Mouse (Mus musculus) lung, postnatal 25 days (tissue): ENCODE measurements around the gene H2-Oa.
A peak's percentile ranks its signal among the peaks of the same experiment; 100 is the strongest.

ENCODE experiments used
- DNase-seq: peaks from one replicate; pipeline ENCODE4 v3.0.0; 2022; ENCODE audit warnings: low spot score

Gene H2-Oa

DNA sequence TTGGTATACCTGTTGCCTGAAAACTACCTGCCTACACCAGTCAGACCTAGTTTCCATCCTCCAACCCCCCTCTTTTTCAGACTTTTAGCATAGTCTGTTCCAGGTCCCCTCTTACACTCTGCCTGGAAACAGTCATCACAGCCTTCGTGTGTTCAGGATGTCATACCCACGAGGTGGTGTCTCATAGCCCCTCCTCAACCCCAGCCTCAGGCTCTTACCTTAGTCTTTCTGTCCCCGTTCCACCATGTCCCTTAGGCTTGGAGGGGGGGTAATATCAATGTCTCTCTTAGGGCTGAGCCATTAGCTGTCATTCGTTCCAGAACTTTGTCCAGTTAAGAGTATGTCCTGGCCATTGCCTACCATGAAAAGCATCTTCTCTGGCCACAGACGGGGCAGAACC, 9.0 kb downstream of the H2-Oa start:
- no peak for DNase-seq

DNA sequence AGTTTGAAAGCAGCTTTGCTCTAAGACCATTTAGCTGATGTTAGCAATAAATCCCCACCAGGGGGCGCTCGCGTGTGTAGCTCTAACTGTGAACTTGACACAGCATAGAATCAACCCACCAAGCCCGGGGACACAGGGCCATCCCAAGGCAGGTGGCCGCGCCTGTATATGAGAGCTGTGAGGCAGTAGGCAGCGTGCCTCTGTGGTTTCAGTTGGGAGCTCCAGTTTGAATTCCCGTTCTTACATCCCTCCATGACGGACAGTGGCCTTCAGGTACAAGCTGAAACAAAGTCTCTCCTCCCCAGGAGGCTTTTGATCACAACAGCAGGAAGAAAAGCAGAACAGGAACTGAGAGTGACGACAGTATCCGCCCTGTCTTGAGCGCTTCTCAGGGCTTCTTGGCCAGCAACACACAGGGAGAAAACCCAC, 9.5 kb downstream of the H2-Oa start:
- peak; percentile 93 for DNase-seq

DNA sequence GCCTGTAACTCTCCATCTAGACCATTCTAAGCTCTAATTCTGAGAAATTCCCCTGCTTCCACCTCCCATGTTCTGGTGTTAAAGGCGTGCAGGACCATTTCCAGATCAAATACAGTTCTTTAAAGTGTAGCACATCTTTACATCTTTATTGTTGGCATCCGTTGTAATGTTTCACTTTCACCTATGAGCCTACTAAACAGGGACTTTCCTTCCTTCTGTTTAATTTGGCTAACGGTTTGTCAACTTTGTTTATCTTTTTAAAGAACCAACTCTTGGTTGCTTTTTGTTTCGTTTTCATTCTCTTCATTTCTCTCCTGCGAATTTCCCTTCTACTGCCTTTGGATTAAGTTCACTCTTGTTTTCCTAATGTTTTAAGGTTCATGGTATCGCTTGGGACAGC, 10.7 kb downstream of the H2-Oa start:
- DNase-seq: no peak

DNA sequence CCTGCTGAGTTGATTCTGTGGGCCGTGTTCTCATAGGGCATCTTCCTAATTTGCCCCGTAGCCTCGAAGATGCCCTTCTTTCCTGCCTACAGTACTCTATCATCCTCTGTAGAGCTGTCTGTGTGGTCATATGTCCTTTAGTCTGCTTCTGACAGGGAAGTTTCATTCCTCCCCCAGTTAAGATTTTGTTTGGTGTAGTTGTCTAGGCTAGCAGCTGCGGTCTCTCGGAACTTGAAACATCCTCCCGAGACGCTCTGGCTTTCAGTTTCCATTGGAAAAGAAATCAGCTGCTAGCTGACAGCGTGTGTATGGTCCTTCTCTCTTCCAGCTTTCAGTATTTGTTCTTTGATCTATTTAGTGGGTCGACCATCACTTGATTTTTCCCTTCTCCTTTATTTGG, 12.7 kb downstream of the H2-Oa start:
- DNase-seq: no peak

DNA sequence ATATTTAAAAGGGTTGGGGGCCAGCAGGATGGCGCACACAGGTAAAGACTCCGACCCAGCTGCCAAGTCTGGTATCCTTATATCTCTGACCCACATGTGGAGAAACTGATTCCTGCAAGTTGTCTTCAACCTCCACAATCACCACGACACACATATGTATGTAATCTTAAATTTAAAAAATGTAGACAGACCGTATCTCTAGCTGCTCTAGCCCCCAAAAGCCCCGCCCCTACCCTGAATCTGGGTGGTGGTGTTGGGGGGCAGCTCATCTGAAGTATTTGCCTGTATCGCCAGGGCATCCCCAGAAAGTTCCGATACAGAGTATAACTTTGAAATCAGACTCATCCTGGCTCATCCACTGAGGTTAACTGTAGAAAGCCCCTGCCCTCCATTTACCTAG, 14.4 kb downstream of the H2-Oa start:
- no peak for DNase-seq

DNA sequence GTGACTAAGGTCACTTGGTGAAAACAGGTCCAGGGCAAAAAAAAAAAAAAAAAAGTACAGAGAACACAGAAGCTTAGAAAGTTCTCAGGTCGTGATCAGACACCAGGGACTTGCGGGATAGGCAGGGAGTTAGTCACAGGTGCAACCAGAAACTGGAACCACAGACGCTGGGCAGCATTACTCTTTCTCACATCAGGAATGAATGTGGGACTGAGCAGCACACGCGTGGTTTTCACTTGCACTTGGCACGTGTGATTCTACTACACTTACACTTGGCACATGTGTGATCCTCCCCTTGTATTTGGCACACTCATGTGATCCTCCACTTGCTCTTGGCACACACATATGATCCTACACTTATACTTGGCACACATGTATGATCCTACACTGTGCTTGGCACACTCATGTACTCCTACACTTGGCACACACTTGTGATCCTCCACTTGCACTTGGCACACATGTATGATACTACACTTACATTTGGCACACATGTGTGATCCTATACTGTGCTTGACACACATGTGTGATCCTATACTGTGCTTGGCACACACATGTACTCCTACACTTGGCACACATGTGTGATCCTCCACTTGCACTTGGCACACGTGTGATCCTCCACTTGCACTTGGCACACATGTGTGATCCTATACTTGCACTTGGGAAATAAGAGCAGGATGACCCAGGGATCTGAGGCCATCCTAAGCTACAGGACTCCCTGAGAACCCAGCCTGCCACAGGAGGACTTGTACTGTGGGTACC, 15.1 kb downstream of the H2-Oa start:
- DNase-seq: no peak

DNA sequence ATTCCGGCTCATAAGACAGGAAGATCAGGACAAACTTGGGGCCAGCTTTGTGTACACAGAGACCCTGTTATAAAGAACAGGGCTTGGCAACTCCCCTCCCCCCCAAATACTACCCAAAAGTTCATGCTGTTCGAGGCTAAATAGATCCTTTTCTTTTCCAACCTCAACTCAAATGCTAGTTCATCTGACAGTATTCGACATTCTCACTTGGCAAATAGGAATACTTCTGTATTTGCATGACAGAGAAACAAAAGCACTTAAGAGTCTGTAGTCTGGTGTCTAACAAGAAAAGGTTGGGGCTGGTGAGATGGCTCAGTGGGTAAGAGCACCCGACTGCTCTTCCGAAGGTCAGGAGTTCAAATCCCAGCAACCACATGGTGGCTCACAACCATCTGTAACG, 16.3 kb downstream of the H2-Oa start:
- DNase-seq: no peak

DNA sequence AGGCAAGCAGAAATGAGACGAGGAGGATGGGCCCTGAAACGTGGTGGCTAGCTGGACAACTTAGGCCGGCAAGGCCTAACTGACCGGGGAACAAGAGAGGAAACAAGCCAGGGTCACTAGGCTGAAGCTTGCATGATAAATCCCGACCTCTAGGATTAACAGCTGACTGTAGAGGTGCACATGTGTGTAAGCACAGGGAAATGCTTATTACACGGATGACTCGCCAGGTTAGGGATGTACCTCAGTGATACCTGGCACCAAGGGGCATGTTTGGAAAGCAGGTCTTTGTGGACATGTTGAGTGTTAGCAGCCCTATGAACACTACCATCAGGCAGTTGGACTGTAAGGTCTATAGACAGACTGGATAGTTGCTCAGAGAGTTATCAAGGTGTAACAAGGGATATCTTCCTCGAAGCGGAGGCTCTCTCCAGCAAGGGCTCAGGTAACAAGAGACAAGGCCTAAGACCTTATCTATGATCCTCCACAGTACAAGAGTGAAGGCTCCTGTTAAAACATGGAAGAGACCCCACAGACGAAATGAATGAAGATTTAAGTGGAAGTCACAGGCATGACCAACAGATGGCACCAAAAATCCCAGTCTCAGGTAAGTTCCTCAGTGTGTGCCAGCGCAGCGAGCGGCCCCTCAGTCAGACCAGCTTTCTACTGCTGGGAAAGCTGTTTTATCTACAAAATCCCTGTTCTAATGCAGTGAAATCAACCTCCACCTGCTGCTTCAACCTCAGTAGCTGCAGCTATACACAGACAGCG, 17.1 kb downstream of the H2-Oa start:
- DNase-seq: no peak

DNA sequence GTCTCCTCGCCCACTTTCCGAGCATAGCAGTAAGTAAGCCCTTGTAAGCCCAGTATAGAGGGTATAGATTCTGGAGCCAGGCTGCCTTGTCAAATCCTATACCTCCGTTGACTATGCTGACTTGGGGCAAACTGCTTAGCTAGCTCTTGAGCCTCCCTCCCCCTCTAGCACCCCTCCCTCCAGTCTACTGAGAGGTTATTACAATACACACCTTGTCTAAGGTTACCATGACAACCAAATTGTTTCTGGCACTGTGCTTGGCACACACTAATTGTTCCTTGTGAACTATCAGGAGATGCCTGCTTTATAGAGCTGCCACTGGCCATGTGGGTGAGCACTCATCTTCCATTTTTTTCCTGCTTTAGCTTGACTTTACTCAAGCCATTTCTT, 17.7 kb downstream of the H2-Oa start:
- DNase-seq: no peak

DNA sequence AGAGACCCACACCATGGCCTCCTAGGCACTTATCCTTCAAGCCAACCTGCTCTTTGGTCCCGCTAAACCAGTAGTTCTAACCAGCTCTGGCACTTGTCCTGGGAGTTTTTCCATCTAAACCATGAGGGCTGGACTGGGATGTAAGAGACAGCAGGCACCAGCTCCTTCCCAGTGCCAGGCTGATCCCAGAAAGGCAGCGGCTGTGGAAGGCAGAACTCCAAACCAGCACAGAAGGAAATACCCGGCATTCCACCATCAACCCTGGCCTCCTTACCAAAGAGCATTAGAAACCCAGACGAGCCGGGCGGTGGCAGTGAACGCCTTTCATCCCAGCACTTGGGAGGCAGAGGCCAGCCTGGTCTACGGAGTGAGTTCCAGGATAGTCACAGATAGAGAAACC, 18.2 kb downstream of the H2-Oa start:
- DNase-seq: no peak

DNA sequence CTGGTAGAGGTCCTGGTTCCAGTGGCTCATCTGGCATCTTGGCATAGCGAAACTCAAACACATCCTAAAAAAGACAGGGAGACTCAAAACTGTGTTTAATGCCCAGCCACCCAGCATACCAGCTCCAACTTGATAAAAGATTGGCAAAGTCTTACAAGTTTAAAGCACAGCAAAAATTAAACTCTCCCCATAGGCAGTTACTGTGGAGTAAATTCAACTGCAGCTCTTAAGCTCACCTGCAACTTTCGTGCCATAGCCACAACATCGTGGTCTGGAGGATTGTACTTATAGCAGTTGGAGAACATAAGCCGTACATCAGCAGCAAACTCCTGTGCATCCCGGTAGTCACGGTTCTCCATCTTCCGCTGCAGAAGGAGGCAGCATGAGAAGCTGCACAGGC, 22.0 kb downstream of the H2-Oa start:
- DNase-seq: no peak

DNA sequence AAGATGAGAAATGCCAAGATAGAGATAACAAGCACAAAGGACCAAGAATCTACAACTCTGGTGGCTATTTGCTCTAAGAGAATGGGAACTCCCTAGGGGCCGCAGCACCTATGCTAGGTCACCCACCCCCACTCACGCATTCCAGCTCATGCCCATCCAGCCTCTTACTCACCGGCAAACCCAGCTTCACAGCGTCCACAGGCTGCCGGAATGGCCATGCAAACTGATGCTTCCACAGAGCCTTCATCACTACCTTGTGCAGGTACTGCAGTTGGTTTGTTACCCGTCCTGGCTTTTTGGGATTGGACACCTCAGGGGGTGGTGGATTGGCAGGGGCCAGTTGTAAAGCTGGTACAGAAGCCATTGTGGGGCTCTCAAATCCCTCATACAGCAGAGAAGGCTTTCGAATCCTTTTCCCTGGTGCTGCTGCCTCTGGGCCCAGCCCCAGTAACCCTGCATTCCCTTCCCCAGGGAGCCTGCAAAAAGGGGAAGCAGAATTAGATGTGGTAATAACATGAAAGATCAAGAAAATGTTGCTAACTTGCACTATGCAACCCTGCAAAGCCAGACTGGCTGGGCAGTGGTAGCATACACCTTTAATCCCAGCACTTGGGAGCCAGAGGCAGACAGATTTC, 24.7 kb downstream of the H2-Oa start:
- no peak for DNase-seq

DNA sequence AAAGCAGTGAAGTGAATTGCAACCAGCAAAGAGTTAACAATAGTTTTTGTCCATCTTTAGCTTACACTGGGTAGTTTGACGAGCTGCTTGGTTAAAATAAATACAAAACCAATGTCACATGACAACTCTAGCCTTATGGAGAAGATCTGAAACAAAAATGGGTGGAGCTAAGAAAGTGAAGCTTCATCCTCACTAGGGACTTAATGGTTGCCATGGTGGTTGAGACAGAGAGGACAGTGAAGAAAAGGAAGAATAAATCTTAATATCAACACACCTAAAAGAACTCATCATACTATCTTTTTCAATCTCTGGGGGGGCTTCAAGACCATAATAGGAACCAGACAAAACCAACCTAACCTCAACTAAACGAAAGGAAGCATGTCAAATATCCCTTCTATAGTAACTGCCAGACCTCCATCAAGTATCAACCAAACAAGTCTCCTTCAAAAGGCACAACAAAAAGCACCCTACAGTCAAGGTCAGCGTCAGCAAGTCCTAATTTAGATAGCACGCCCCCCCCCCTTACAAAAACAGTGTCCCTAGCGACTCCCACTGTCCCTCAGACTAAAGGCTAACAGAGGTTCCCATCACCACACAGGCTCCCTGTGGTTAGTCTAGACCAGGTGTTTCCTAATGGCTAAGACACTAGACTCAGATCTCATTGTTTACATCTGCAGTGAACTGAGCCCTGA, 25.4 kb downstream of the H2-Oa start:
- no peak for DNase-seq

DNA sequence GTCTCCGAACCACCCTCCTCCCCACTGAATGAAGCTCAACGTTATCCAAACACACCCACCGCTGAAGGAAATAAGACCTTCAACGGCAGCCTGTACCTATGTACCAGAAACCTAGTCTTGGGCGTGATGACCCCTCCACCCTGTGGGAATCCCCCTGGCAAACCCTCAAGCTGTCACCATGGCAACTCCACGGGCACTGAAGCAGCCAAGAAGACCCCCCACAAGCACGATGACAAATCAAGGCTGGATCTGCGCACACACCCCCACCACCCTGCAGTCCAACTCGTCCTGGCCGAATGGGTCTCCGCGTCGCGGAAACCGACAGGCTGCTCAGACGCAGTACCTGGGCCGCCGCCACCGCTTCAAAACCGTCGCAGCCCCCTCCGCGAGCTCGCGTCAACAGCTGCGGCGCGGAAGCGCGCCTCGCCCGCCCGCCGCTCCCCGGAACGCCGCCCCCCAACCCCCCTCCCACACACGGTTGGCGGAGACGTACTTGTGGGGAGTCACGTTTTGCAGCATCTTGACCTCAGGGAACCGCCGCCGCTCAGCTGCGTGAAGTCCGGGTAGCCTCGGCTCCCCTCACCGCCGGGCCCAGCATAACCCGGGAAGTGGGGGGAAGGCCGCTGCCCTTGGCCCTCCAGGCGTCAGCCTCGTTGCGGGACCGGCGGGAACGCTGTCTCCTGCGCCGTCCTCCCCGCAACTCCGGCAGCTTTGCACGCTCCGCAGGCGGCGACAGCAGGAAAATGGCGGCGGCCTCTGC, 26.2 kb downstream of the H2-Oa start:
- DNase-seq: no peak

DNA sequence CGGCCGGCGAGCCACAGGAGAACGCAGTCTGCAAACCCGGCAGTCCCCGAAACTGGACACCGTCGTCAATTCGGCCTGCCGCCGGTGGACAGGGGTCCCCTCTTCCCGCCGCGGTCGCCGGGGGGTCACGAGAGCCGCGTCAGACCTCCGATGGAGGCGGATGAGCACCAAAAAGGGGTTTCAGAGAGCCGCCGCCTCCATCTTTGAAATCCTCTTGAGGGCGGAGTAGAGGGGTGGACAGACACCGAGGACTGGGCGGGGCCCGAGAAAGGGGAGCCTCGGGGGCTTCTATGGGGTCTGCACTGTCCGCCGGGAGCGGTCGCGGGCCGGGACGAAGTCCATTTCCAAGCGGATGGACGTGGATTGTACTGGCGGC, 26.7 kb downstream of the H2-Oa start:
- DNase-seq: no peak

DNA sequence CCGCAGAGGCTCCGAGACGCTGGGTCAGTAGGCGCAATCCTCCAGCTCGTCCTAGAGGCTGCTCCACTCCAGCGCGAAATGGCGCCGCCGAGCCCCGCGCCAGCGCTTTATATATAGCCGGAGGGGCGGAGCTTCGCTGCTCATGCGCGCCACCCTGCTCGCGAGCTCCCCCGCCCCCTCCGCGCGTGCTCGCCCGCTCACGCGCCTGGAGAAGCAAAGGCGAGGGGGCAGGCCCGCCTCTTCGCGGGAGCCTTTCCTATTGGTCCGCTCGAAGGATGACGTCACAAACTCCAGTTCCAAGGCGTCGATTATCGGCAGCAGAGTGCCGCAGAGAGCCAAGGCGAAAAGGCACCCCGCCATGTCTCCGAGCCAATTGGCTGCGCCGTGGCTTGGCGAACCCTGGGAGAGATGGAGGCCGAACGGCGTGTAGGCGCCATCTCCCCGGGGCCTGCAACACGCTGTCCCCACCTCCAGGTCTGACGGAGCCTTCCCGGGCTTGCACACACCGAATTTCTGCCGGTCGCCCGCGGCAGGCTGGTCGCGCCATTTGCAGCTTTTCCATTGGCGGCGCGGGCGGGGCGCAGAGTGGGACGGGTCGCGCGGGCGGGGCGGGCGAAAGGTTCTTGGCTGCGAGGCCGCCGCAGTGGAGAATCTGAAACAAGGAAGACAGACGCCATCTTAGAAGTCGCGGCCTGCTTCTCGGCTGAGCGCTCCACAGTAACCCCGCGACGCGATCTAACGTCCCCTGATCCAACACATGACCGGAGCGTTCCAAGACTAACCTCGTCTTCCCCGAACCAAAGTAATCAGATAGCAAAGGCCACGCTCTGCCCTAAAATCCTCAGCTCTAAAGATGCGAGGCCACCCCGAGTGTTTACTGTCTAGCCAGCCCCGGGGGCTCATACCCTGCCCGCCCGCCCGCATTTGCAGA, 27.4 kb downstream of the H2-Oa start, which contains the start of gene H2-DMa:
TSS of gene H2-DMa (plus strand) at position 293 of the 931 bp plus-strand sequence.
- DNase-seq: peak; percentile 99

DNA sequence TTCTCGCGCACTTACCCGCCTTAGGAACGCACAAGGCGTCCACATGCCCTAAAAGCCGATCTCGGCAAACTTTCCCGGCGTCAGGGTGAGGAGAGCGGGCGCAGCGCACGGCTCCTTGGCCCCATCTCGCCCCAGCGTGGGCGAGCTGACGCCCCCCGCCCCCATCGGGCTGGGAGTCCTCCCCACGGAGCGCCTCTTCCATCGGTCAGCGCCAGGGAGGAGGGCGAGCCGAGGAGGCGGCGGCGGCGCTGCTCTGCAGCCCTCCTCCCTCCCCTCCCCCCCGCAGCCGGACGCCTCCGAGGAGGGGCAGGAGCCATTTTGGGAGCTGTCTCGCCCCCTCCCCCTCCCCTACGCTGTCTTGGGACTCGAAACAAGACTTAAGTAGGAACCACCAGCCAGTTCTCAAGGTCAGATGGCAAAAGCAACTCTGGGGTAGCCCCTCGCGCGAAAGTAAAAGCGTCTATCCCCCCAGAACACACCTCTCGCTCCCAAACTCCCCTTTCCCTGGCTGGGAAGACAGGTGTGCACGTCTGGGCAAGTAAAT, 28.1 kb downstream of the H2-Oa start:
- peak; percentile 89 for DNase-seq

DNA sequence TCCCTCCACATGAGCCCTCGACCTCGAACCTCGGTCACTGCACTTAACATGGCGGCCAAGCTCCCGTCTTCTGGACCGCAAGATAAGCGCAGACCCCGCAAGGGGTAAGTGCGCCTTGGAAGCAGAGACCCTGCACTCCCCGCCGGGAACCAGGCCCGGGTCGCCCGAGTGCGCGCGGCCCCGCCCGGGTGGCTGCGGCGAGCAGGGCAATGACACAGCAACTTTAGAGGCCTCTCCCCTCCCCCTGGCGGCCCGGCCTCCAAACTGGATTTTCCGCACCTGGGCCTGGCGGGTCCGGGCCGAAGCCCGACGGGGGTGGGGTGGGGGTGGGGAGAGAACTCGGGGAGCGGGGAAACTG, 28.7 kb downstream of the H2-Oa start:
- peak; percentile 92 for DNase-seq

DNA sequence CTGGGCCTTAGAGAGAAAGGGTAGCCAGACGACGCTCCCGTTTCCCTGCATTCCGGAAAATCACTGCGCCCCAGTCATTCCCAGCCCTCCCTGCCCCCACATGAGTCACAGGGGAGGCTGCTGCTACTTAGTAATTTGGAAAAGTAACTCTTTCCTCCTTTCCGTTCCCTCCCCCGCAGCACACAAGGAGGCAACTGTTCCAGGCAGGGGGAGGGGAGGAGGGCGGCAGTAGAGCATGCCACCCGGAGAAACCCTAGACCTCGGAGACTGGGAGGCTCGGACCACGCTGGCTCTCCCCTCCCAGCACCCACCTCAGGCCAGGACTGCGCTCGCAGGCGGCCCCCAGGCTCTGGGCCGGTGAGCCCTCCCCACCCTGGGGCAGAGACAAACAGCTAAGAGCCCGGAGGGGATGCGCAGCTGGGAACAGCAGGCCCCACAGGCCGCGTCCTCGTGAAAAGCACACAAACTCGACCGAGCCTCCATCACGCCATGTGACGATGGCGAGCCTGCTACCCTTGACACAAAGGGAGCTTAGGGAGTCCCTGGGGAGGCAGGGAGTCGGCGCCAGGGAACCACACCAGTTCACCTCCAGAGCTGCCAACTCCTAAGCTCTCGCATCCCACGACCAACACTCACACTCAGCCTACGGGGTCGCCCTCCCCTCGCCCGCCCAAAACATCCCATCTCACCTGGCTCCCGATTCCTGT, 29.2 kb downstream of the H2-Oa start:
- DNase-seq: peak; percentile 90

DNA sequence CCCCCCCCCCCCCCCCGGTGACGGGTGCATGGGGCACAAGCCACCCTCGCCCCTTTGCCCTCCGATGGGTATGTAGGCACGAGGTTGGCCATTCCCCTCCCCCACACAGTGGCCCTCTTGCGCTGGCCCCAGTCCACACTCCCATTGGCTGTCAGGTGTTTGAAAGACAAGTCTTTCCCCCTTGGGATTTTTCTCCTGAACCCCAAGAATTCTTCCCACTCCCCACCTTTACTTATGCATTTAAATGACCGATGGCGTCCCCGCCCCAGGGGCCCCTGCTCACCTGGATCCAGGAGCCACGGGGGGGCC, 29.7 kb downstream of the H2-Oa start:
- DNase-seq: peak; percentile 65
